Mouse (Mus musculus) thymus, postnatal 0 days (tissue): ENCODE measurements around the gene Zmynd15. TPM values are rescaled to one million over a fixed set of nuclear protein-coding genes. Genes with fewer than 3 reads are reported as not detected.
A peak's percentile ranks its signal among the peaks of the same experiment; 100 is the strongest.

Experiments
- DNase-seq: peaks from one replicate; pipeline ENCODE4 v3.0.0-alpha.2; 2015; ENCODE audit warnings: low spot score
- microRNA-seq: library from miRNA; unstranded; fragments of <30 nt; microRNA quantifications from one replicate; pipeline ENCODE4, GENCODE M21; 2016; ENCODE audit warnings: borderline number of aligned reads
- polyA plus RNA-seq: library from polyadenylated mRNA; unstranded; fragments of >200 nt; fragmentation: Nextera tagmentation; extraction: Ambion mirVana; gene quantifications from 2 replicates; pipeline ENCODE4 v1.2.1, GENCODE M21; 2015

Gene Zmynd15
- polyA plus RNA-seq, 1 experiment from 2014 or later: 4.8 TPM

DNA sequence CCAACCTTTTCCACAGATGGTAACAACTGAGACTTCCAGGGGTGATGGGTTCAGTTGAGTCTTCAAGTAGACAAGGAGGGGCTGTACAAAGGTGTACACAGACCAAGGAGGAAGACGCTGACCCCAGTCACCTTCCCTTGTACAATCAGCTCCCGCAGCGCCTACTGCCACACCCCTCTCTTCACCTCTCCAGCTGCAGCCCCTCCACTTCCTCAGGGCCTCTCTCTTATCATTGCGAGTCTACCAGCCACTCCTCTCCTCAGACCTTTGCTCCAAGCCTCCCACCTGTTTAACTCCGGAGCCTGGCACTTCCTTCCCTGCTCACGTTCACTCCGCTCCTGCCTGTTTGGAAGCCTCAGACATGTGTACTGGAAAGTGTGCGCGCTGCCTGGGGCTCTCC is 45.7 kb downstream of the Zmynd15 start, which contains the start of gene Tm4sf5:
TSS of gene Tm4sf5 (plus strand) at position 275 of the 400 bp plus-strand sequence.
- peak; percentile 27 for DNase-seq

- DNase-seq: peak; percentile 80
These were observed 47.2 kb downstream of the Zmynd15 start for GRCm38 (mm10) chr11:70506385-70506784.

DNA sequence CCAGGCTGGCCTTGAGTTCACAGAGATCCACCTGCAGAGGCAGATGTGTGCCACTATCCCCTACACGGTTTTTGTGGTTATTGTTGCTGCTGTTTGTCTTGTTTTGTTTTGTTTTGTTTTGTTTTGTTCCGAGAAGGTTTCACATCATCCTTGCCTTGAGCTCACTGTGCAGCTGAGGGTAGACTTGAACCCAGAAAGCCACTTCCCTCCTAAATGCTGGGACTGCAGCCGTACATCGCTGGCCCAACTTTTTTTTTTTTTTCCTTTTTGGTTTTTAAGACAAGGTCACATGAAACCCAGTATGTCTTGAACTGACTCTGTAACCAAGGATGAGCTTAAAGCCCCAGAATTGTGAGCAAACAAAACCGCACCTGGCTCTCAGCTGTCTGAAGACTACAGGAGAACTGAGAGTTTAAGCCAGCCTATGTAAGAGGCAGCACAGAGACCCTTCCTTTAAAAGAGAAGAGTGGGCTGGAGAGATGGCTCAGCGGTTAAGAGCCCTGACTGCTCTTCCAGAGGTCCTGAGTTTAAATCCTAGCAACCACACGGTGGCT is 47.8 kb downstream of the Zmynd15 start:
- DNase-seq: peak; percentile 48

- peak; percentile 79 for DNase-seq
These were observed 50.7 kb downstream of the Zmynd15 start for GRCm38 (mm10) chr11:70509753-70510564.

DNA sequence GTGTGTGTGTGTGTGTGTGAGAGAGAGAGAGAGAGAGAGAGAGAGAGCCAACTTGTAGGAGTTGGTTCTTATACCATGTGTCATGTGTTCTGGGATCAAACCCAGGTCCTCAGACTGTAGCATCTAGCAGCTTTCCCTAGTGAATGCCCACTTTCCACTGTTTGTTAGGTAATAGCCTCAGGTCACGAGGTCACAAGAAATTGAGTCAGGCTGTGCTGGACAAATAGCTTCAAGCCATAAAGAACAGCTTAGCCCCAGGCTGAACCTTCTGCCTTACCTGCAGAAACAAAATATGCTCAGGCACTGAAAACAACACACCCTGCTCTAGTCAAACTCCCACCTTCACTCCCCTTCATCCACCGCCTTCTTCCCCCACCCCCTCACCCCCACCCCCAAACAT is 52.0 kb downstream of the Zmynd15 start:
- DNase-seq: no peak

DNA sequence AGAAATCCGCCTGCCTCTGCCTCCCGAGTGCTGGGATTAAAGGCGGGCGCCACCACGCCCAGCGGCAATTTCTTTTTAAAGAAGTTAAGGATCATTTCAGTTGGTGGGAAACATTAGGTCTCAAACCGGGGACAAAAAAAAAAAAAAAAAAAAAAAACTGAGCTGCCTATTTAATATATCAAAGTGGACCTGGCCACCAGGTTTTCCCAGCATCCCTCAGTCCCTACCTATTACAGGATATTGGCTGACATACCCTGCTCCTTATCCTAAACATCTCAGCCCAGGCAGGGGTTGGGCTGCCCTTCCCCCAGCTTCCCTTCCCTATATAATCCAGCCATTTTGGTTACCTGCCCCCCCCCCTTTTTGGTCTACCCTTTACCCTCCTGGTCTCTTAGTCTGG is 52.6 kb downstream of the Zmynd15 start:
- DNase-seq: no peak

DNA sequence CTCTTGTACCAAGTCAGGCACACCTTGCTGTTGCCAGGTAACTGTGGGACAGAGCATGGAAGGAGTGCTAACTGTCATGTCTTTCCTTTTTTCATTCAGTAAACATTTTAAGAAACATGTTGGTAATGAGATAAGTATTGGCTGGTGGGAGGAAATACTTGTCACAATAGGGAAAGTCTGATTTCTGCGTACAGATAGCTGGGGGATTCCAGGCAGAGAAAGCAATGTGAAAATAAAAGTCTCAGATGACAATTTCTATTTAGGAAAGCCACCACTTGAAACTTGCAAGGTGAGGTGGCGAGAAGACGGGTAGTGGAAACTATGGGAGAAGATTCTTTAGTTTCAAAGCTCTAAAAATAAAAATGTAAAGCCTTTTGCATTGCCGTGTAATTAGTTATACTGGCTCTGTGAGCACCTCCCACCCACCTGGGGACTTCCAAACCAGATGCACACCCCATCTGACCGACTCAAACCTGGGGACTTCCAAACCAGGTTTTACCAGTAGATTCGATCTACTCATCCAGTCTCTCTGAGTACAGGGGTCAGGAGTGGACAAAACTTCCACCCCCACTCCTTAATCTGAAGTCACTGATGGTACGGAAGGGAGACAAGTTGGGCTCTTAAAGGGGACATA is 53.6 kb downstream of the Zmynd15 start:
- DNase-seq: no peak

DNA sequence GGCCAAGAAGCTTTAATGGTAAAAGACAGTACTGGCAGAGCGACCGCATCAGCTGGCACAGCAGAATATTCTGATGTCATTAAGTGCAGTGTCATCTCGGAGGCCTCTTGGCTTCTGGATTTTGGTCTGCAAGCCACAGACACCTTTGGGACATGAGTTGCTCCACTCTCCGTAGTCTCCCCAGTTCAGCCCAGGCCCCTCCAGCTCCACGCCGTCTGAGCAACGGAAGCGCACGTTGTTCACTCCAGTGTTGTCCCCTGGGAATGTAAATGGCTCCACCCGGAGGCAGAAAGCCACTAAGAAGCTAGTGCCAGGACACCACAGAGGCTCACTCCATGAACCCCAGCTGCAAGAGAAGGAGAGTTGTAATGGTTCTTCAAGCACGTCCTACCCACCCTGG is 54.3 kb downstream of the Zmynd15 start:
- DNase-seq: no peak

DNA sequence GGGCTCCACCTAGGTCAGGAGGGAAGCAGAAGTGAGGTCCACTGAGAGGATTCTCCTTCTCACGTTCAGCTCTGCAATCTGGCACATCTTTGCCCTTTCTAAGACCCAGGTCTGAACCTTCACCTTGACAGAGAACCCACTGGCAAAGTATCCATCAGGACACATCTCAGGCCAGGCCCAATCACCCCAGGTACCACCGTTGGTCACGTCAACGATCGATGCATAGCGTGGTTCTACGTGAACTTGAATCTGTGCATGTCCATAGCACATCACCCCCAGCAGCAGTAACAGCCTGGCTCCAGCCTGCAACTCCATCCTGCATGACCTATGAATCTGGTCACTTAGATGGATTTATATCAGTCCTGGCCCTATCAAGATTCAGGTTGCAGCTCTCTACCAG is 55.1 kb downstream of the Zmynd15 start, which contains the start of gene Vmo1:
TSS of gene Vmo1 (minus strand) at position 329 of the 400 bp plus-strand sequence.
- DNase-seq: no peak

Small RNA genes within 50 kb of the gene (microRNA-seq; reads per million reads assigned to microRNA genes)
- gene Mir7115: not detected

Other genes starting within 250 kb of the Zmynd15 start
- gene Slc16a11, start 246.7 kb upstream of the Zmynd15 start, polyA plus RNA-seq: 1.2 and 1.9 TPM in 2 replicates
- 2.3 and 2.4 TPM in 2 replicates for gene Slc16a13, start 238.4 kb upstream of the Zmynd15 start, polyA plus RNA-seq
- gene Bcl6b, start 229.6 kb upstream of the Zmynd15 start, polyA plus RNA-seq: 1.9 and 2.2 TPM in 2 replicates
- 174 and 191 TPM in 2 replicates for gene 0610010K14Rik, start 221.5 kb upstream of the Zmynd15 start, polyA plus RNA-seq
- gene Gm21988, start 219.6 kb upstream of the Zmynd15 start, polyA plus RNA-seq: 13.0 and 13.9 TPM in 2 replicates
- 355 and 365 TPM in 2 replicates for gene Rnasek, start 219.6 kb upstream of the Zmynd15 start, polyA plus RNA-seq
- gene Alox12, start 204.1 kb upstream of the Zmynd15 start, polyA plus RNA-seq: 0.54 and 0.61 TPM in 2 replicates
- gene Alox12e, start 136.8 kb upstream of the Zmynd15 start, polyA plus RNA-seq: 30.8 and 37.8 TPM in 2 replicates
- 5.2 and 5.9 TPM in 2 replicates for gene Alox15, start 107.4 kb upstream of the Zmynd15 start, polyA plus RNA-seq
- 17.0 and 18.4 TPM in 2 replicates for gene Pelp1, start 49.4 kb upstream of the Zmynd15 start, polyA plus RNA-seq
- gene Arrb2, start 26.8 kb upstream of the Zmynd15 start, polyA plus RNA-seq: 38.8 and 38.9 TPM in 2 replicates
- gene Med11, start 7.5 kb upstream of the Zmynd15 start, polyA plus RNA-seq: 47.5 and 47.6 TPM in 2 replicates
- 34.2 and 35.1 TPM in 2 replicates for gene Cxcl16, start 551 bp downstream of the Zmynd15 start, polyA plus RNA-seq
- gene Tm4sf5, start 45.8 kb downstream of the Zmynd15 start, polyA plus RNA-seq: 8.9 and 9.3 TPM in 2 replicates
- 11.6 and 13.7 TPM in 2 replicates for gene Vmo1, start 55.2 kb downstream of the Zmynd15 start, polyA plus RNA-seq
- gene Gltpd2, start 59.8 kb downstream of the Zmynd15 start, polyA plus RNA-seq: 0.31 TPM in 1 of 2 replicates, not detected in the other
- gene Psmb6, start 65.9 kb downstream of the Zmynd15 start, polyA plus RNA-seq: 741 and 749 TPM in 2 replicates
- gene Gm40193, start 73.5 kb downstream of the Zmynd15 start, polyA plus RNA-seq: not detected in 2 replicates
- gene Pld2, start 80.6 kb downstream of the Zmynd15 start, polyA plus RNA-seq: 2.0 and 2.7 TPM in 2 replicates
- 6.3 and 6.6 TPM in 2 replicates for gene Mink1, start 103.4 kb downstream of the Zmynd15 start, polyA plus RNA-seq
- not detected in 2 replicates for gene 4930544D05Rik, start 156.4 kb downstream of the Zmynd15 start, polyA plus RNA-seq
- 0.39 and 1.1 TPM in 2 replicates for gene Chrne, start 159.8 kb downstream of the Zmynd15 start, polyA plus RNA-seq
- gene Gp1ba, start 179.7 kb downstream of the Zmynd15 start, polyA plus RNA-seq: 0.06 and 0.13 TPM in 2 replicates
- gene Rnf167, start 187.8 kb downstream of the Zmynd15 start, polyA plus RNA-seq: 214 and 226 TPM in 2 replicates
- gene Slc25a11, start 188.0 kb downstream of the Zmynd15 start, polyA plus RNA-seq: 137 and 139 TPM in 2 replicates
- 2,783 and 3,382 TPM in 2 replicates for gene Pfn1, start 195.2 kb downstream of the Zmynd15 start, polyA plus RNA-seq
- gene Eno3, start 197.8 kb downstream of the Zmynd15 start, polyA plus RNA-seq: 13.1 and 14.7 TPM in 2 replicates
- 63.7 and 85.0 TPM in 2 replicates for gene Spag7, start 210.0 kb downstream of the Zmynd15 start, polyA plus RNA-seq
- 6.2 and 6.9 TPM in 2 replicates for gene Camta2, start 228.7 kb downstream of the Zmynd15 start, polyA plus RNA-seq
- gene Inca1, start 240.7 kb downstream of the Zmynd15 start, polyA plus RNA-seq: 0.75 and 0.94 TPM in 2 replicates
- gene Kif1c, start 241.1 kb downstream of the Zmynd15 start, polyA plus RNA-seq: 1.2 and 1.4 TPM in 2 replicates